Mouse (Mus musculus) right cerebral cortex, postnatal 10 days (tissue): Measurements from ENCODE around the gene Gpr31b.
"Not testable (repeated sequence)": the region's sequence is repeated elsewhere in the genome, so short reads cannot be mapped to it uniquely, and the experiment has no call there.

ENCODE experiments used
- DNase-seq, 2 experiments: peaks; one replicate each; pipeline ENCODE4 v3.0.0; 2021; ENCODE audit warnings: low spot score in 2 of 2

Gpr31b gene

DNA sequence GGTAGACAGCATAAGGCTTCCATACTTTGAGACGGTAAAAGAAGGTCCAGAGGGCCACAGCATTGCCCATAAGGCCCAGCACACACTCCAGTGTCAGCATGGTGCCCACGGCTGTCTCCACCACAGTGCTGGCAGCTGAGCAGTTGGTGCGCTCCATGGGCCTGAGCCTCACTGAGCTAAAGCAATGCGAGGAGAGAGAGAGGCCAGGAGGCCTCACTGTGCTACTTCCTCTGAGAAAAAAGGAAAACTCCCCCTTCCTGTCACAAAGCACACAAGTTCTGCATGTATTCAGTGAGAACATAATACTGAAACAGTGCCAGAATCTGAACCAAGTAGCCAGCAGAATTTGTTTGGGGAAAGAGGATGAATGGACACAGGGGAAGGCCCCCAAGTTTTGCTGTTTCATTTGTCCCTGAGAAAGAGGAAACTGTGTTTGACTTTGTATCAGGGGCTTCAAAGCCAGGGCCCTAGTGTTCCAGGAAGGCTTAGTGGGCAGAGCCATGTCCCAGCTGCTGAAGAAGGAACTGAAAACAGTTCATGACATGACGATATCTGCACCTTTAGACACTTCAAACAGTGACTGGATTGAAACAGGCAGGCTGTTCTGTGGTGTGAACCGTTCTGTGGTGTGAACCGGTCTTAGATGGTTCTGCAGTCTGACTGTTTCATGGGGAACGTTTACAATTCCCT, at the start of gene Gpr31b:
Gene Gpr31b, minus strand, starts transcription at position 173 of the 690 bp plus-strand sequence.
- not testable (repeated sequence) for DNase-seq

DNA sequence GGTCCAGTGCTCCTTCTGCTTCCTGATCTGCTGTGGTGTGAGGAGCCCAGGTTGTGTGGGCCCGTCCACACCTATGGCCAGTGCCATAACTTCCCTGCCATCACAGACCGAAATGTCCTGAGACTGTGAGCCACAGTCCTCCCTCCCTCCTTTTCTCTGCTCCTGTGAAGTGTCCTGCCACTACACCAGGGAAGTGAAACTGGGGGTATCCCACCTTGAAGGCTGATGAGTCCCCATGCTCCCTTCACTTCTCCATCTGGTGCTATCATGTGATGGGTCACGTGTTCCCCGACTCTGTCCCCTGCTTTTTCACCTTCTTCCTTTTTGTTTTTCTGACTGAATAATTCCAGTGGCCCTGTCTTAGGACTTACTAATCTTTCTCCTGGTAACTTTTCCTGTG, 40.9 kb upstream of the Gpr31b start:
- DNase-seq: not testable (repeated sequence)

DNA sequence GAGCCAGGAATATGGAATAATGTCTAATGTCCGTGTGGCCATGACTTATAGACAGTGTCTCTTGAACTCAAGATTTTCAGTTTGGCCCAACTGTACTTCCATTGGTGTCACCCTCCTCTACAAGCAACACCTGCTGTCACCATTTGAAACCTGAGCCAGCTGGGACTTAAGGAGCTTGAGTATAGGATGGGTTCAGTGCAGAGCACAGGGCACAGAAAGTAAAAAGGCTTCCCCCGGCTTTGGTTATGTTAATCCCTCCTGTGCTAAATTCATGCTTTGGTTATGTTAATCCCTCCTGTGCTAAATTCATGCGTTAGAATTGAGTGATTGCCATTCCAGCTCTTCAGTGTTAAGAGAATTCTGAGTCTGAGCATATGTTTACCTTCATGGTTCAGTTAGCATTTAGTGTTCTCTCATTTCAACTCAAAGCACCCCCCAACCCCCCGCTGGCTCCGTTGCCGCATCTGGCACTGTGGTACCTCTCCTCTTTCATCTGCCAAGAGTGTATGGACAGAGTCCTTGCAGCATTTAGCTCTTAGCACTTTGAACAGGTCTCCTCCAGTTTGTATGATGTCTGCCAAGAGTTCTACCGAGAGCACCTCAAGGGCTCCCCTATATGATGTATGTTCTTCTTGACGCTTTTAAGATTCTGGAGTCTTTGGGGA, 40.1 kb upstream of the Gpr31b start:
- not testable (repeated sequence) for DNase-seq

DNA sequence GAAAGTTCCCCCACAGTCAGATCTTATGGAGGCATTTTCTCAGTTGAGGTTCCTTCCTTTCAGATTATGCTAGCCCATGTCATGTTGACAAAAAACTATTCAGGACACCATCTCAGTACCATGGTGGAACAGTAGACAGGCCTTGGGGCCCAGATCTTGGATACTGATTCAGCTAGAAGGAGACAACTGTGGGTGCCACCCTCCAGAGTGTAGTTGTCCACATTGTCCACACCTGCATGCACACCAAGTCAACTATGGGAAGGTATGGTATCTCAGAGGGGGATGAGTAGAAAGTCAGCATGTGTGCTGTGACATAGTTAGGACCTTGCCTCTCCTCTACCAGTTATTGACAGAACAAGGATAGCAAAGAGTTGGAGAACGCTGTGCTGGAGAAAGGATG, 39.4 kb upstream of the Gpr31b start:
- not testable (repeated sequence) for DNase-seq

DNA sequence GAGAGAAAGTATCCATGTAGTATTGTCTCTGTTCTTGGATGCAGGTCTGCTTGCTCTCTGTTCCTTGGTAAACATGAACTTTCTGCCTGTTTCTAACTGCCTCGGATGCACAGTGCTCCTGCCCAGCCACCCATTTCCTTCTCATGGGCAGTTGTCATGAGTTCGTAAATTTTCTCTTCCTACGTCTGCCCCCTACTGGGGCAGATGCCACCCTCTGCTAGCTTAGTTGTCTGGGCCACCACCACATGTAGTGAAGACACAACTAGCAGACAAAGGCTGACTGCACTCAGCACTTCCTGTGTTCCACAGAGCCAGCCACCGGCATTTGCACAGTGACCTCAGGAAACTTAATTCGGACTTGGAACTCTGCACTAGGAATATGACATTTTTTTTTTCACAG, 17.1 kb upstream of the Gpr31b start:
- DNase-seq: not testable (repeated sequence)

DNA sequence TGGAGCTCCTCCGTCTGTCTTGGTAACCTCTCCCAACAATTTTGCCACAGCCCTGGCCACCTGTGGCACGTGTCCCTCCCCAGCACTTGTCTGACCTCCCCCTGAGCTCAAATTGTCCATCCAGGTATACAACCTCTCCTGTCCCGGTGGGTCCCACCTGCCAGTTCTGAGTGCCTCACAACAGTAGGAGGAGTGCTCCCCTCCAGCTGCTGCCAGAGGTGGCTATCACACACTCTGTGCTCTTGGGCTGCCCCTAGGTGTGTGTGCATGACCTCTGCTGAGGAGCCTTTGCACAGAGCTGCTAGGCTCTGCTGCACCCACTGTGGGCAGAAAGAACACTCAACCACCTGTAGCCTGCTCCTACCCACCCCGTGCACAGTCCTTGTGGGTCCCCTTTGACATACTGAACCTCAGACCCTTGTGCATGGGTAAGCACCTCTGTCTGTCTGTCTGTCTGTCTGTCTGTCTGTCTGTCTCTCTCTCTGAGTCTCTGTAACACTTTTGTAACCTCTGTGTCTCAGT, 15.8 kb upstream of the Gpr31b start:
- DNase-seq: not testable (repeated sequence)

DNA sequence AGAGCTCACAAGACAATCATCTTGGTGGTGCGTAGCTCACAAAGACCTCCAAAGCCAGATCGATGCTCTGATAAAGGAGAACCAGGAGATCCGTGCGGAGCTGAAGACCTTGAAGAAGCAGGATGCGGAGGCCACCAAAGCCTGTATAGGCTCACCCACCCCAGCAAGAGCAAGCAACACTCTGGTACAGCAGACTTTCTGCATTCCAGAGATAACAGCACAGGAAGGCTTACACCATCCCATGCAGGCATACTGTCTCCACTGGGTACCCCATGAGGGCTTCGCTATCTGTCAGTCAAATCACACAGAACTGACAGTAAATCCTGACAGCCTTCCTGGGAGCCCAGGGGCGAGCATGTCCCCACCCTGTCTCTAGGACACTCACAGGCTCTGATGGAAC, 10.8 kb upstream of the Gpr31b start:
- not testable (repeated sequence) for DNase-seq

DNA sequence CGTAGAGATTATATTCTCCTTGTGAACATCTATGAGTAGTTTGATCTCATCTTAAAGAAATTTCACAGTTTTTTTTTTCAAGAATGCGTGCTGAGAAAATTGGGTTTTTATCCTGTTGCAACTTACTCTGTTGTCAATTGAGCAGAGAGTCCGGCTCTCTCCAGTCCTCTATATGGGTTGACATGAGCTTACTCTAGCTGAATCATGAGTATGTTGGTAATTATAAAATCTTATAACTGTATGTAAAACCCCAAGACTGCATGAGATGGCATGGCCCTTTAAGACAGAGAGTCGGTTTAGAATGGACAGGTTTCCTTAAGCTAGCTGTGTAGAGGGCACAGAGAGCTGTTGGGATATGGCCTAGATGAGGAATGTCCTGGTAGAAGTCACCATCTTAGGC, 8.7 kb upstream of the Gpr31b start, which contains the start of gene Tcp10b:
Gene Tcp10b, plus strand, starts transcription at position 301 of the 400 bp plus-strand sequence.
- DNase-seq: not testable (repeated sequence)

DNA sequence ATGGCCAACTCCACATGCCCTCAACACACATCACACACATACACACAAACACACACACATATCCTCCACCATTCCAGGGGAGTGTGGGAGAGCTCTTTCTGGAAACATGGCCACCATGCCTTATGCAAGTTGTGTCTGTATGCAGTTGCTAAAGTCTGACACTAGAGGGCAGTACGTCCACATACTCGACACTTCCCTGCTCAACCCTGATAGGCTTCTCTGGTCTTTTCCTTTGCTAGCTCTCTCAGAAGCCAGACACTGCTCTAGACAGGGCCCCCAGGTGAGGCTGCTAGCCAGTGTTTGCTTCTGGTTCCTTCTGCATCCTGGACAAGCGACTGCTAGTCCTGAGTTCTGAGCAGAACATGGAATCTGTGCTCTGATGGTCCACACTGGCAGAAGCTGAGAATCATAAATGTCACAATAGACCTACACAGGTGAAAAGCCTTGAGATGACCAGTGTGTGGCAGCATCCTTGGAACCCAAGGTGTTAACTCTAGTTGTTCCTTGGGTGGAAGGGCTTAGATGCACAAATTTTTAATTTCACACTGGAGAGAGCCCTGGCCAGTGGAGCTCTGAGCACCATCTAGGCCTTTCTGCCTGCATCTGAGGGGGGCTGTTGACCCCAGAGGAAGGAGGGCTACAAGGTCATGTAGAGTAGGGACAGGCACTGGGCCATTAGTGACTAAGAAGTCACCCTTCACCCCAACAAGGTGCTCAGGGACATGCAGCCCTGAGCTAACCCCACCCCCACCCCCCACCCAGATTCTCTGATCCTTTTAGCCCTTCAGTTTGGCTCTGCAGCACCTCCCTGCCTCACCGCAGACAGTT, 8.0 kb downstream of the Gpr31b start:
- peak; percentile 75 to 77 for DNase-seq

DNA sequence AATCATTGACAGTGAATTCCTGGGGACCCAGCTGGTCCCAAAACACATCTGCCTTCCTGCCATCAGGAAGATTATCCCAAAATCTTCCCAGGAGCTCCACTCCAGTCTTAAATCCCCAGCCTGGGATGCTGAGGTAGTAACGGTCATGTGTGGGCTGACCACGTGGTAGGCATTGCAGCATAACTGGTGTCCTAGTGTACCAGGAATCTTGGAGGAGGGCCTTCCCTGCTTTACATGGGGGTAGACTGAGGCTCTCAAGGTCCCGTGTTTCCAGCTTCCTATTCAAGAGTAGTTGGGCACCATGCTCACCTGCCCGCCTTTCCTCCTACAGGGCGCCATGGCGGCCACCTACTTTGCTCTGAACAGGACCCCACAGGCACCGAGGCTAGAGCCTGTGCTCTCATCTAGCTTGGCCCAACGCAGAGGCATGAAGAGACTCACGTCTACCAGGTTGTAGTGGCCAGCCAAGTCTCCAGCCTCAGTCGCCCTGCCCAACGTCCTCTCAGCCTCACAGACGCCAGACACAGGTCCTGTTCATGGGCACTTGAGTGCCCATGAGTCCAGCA, 15.4 kb downstream of the Gpr31b start:
- not testable (repeated sequence) for DNase-seq

DNA sequence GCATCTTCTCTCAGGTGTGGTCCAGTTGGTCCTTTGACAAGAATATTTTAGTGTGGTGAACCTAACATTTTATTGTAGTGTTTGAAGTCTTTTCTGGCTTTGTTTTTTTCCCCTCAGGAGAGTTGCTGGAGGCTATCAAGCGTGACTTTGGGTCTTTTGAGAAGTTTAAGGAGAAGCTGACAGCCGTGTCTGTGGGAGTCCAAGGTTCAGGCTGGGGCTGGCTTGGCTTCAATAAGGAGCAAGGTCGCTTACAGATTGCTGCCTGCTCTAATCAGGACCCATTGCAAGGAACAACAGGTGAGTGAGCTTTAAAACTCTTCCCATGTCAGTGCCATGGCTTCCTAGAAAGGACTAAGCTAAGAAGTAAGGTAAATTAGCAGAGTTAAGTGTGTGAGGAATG, 38.8 kb downstream of the Gpr31b start:
- no peak for DNase-seq

DNA sequence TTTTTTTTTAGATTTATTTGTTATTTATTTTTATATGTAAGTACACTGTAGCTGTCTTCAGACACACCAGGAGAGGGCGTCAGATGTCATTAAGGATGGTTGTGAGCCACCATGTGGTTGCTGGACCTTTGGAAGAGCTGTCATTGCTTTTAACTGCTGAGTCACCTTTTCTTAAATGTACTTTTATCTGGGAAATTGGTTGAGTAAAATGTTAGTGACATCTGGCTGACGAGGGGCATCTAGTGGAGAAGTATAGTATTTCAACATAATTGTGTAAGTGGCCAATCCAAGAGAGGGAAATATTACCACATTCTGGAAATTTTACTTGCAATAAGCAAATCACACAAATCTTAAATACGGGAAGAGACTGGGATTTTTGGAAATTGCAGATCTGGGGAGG, 42.2 kb downstream of the Gpr31b start:
- DNase-seq: no peak

DNA sequence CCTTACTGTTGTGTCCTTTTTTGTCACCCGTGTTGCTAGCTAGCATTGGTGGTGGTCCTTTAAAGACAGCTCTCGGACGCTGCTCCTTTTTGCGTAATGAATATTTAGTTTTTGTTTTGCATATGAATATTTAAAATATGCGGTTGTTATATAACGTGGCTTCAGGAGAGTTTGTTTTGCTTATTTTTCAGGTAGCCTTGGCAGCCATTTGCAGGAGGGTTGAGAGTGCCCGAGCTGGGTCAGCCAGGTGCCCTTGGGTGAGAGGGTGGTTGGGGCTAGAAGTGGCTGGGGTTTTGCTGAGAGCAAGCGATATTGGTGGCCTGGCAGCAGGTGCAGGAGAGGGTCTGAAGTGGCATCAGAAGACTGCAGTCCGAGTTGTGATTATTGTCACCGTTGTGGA, 43.6 kb downstream of the Gpr31b start:
- DNase-seq: peak in 1 of 2 experiments; percentile 38

DNA sequence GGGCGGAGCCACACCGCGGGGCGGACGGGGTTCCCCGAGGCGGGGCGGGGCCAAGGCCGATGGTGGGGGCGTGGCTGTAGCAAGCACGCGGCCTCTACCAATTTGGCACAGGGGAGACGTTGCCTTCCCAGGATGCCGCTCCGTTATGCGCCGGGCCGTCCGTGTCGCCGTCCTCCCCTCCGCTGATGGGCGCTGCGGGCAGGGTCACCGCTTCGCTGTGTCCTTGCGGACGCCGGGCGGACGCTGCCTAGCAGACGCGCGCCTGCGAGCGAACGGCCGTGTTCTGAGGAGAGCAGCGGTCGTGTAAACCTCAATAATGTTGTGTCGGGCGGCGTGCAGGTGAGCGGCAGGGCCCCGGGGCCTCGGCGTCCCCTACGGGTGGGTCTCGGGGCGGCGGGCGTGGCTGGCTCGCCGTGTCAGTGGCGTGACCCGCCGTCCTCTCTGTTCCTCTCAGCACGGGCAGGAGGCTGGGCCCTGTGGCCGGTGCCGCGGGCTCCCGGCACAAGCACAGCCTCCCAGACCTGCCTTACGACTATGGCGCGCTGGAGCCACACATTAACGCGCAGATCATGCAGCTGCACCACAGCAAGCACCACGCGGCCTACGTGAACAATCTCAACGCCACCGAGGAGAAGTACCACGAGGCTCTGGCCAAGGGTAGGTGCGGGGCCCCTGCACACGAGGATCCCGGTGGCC, 44.2 kb downstream of the Gpr31b start:
- DNase-seq: peak; percentile 98

DNA sequence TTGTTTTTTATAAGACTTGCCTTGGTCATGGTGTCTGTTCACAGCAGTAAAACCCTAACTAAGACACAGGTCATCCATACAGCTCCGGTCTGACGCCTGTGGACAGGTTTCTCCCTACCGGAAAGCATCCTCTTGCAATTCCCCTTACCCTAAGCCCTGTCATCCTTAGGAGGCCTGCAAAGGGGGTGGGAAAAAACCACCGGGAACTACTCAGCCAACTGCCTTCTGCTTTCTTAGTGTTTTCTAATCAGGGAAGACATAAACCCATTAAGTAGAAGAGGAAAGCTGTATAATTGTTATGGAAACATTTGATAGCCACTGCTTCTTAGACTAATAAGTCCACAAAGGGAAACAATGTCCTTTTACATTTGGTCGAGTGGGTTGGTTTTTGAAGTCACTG, 45.1 kb downstream of the Gpr31b start:
- no peak for DNase-seq

DNA sequence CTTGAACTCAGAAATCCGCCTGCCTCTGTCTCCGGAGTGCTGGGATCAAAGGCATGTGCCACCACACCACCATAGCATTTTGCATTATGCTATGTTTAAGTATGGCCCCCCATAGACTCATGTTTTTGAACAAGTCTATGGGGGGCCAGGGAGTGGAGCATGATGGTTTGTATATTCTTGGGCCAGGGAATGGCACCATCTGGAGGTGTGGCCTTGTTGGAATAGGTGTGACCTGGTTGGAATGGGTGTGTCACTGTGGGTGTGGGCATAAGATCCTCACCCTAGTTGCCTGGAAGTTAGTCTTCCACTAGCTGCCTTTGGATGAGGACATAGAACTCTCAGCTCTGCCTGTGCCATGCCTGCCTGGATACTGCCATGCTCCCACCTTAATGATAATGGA, 45.5 kb downstream of the Gpr31b start, which contains the start of gene Sod2:
Gene Sod2, plus strand, starts transcription at position 301 of the 400 bp plus-strand sequence.
- DNase-seq: not testable (repeated sequence)

DNA sequence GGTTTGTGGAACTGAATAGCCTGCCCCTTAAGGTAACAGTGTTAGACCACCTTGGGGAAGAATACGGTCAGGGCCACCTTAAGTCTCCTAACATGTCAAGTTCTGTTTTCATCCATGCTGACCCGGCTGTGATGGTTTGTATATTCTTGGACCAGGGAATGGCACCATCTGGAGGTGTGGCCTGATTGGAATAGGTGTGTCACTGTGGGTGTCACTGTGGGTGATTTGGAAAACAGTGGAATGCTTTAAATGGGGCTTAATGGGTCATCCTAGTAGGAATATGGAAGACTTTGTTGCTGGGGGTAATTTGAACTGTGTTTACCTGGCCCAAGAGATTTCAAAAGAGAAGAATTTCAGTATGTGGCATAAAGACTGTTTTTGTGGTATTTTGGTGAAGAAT, 47.7 kb downstream of the Gpr31b start:
- DNase-seq: not testable (repeated sequence)

DNA sequence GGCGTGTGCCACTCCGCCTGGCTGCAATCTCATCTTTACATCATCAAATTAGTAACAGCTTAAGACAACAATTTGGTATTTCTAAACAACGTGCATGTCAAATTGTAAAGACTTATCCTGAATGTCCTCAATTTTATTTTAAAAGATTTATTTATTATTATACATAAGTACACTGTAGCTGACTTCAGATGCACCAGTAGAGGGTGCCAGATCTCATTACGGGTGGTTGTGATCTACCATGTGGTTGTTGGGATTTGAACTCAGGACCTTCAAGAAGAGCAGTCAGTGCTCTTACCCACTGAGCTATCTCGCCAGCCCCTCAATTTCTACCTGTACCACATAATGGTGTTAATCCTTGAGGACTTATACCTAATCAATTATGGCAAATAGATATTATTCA, 49.9 kb downstream of the Gpr31b start:
- not testable (repeated sequence) for DNase-seq
